Mouse (Mus musculus) cortical plate, adult 2 months (tissue): ENCODE results near the gene Rtn4rl1.

ENCODE experiments used
- CTCF ChIP-seq: fragments of 200-500 bp; IDR thresholded peaks from 2 replicates; pipeline ENCODE4 v1.5.1; 2011; ENCODE audit warnings: mild to moderate bottlenecking, control low read depth, low read length; ENCODE audit not compliant: insufficient read depth; ENCODE audit errors: extremely low read depth
- POLR2A ChIP-seq: fragments of 200-500 bp; IDR thresholded peaks from 2 replicates; pipeline ENCODE4 v1.6.1; 2011; ENCODE audit warnings: mild to moderate bottlenecking, low read length, control low read depth; ENCODE audit not compliant: insufficient read depth; ENCODE audit errors: extremely low read depth

- TF ChIP-seq CTCF (no peak), POLR2A (no peak)
Measured at GRCm38 (mm10) chr11:75201721-75202120, 8.1 kb downstream of the Rtn4rl1 start.
